Mouse (Mus musculus) embryo, embryonic 11.5 days (tissue): ENCODE data around the gene Klk5.

Experiments used
- DNase-seq: peaks from one replicate; pipeline ENCODE4 v3.0.0-alpha.2; 2012; ENCODE audit warnings: low read depth, low spot score

Gene Klk5

DNA sequence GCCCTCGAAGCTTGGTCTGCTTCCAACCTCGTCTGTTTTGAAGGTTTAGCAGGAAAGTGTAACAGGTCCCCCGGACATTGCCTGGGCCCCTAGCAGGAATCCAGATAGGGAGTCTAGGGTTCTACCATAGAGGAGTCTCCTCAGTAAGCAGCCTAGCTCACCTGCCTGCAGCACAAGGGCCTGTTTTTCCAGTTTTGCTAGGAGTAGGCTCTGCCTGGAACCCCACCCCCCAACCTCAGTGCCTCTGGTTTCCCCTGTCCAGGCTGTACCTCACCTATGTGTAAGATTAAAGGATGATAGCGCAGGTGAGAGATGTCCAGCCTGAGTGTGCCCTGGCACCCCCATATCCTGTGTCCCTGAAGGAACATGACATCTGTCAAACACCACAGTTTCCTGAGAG, 34.7 kb downstream of the Klk5 start:
- DNase-seq = no peak

DNA sequence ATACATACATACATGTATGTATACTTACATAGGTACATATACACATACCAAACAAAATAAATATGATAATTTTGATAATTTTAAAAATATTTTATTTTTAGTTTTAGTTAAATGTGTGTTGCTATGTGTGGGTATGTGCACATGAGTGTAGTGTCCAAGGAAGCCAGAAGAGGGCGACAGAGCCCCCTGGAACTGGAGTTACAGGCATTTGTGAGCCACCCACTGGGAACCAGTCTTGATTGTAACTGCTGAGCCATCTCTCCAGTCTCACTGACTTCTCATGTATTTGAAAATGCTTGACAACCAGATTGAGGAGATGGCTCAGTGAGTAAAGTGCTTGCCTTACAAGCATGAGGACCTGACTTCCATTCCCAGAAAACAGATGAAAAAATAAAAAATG, 36.5 kb downstream of the Klk5 start:
- DNase-seq = no peak

DNA sequence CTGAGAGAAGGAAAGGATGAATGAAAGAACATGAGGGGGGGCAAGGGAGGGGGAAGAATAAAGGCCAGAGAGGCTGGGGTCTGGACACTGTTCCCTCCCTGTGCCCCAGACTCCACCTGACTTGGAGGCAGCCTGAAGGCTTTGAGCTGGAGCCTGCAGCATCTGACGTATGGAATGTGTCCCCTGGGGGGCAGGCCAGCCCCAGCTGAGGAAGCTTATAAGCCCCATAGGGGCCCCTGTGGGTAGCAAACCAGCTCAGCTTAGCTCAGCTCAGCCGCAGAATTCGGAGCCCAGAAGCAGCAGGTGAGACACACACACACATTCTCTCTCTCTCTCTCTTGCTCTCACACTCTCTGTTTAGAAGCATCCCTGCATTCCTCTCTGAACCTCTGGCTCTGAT, 39.1 kb downstream of the Klk5 start, which contains the start of gene Klk4:
Klk4 (plus strand) TSS at position 249 of the 400 bp plus-strand sequence.
- no peak for DNase-seq

DNA sequence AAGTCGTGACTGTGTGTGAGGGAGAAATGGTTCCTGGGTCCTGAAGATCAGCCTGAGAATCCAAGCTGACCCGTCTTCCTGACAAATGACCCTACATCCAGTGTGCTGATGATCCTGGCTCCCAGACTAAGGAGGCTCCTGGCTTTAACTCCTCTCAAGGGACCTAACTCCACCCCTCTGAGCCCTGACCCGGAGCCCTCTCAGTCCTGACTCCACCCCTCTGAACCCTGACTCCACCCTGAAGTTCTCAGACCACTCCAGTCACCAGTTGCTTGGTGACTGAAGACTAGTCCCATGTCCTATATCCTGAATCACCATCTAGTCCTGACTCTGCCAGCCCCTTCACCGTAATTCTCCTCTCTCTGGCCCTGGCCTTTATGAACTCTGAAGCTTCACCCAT, 40.6 kb downstream of the Klk5 start:
- DNase-seq = no peak

DNA sequence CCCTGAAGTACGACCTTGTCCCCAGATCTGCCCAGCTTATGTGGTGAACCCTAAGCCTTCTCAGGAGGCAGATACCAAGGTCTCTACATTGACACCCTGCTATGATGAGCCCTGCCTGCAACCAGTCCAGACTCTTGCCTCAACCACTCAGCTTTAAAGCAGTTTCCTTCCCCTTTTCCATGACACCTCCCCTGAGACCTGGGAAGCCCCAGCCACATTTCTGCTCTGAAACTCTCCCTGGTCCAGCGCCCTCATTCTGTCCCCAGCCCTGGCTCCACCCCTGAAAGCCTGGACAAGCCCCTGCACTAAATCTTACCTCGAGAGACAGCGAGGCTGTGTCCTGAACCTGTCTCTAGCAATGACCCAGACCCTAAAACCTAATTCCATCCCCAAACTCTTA, 41.0 kb downstream of the Klk5 start:
- no peak for DNase-seq

DNA sequence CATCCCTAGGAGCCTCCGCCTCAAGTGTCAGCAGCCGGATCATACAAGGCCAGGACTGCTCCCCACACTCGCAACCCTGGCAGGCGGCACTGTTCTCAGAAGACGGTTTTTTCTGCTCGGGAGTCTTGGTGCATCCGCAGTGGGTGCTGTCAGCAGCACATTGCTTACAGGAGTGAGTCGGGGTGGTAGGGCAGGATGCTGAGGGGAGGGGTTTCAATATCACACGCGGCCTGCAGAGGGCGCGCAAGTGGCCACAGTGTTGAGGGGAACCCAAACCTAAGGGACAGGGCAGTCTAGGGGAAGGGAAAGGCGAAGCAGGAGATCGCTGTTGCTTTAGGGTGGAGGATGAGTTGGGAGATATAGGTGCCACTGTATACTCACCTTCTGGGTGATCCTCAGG, 41.8 kb downstream of the Klk5 start:
- no peak for DNase-seq

DNA sequence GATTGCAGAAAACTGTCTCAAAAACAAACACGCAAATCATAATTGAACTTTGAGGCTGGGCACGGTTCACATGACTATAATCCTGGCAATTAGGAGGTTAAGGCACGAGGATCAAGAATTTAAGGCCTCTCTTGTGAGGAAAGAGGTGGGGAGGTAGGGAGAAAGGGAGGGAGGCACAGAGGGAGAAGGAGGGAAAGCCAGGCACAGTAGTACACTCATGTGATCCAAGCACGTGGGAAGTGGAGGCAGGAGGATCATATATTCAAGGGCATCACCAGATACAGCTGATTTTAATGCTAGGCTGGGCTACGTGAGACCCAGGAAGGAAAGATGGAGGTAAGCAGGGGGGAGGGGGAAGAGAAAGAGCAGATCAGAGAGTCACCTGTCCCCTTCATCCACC, 49.6 kb downstream of the Klk5 start:
- no peak for DNase-seq

DNA sequence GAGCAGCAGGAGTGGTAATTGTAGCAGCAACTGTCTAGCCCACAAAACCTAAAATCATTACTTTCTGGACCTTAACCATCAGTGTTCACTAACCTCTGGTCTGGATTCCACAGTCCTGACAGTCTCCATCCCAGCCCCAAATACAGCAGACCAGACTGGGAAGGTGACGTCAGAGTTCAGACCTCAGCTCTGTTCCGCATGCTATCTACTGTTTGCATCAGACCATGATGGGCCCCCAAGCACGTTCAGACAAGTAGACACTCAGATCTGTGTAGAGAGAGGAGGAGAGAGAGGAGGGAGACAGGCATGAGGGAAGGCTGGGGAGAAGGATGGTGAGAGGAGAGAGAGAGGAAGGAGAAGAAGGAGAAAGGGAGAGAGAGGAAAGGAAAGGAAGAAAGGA, 50.0 kb downstream of the Klk5 start:
- no peak for DNase-seq

DNA sequence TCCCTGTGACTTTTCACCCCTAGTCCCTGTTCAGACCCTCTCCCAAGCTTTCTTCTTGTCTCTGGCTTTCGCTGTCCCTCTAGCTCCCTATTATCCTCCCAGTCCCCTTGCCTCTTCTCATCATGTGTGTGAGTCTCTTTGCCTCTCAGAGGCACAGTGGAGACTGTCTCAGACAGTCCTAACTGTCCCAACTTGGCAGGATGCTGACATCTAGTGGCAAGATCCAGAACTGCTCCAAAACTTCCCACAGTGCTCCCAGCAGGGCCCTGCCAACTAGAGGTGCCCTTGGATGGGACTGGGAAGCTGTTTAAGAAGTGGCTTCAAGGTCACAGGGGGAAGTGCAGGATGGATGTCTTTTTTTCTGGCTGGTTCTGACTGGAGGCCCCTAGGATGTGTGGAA, 53.1 kb downstream of the Klk5 start:
- DNase-seq = peak; percentile 80
